Mouse (Mus musculus) adrenal gland, postnatal 25 days (tissue): ENCODE measurements at regions not wholly inside any gene's neighbourhood (a gene's known extent, or its start where the extent isn't known, plus 50 kb on each side); places are given as distances from the start of the nearest gene placed in this dataset.

ENCODE experiments used
- DNase-seq: peaks from one replicate; pipeline ENCODE4 v3.0.0; 2021; ENCODE audit warnings: mixed read lengths

DNA sequence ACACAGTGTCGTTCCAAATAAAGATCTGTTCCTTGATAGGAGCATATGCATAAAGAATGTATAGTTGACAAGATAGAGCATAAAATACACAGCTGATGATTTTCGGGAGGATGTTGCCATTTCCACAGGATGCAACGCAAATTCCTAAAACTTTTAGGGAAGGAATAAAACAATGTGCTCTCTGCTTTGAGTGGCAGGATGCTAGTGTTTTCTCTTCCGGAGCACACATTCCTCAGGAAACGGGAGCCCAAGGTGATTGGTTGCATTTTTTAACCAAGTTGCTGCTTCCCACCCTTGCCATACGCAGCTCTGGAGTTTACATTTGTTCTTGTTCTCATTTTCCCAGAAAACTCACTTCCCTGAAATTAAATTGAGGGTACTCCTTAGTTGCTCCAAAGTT lies 116.8 kb upstream of the Arhgap28 start:
- no peak for DNase-seq

DNA sequence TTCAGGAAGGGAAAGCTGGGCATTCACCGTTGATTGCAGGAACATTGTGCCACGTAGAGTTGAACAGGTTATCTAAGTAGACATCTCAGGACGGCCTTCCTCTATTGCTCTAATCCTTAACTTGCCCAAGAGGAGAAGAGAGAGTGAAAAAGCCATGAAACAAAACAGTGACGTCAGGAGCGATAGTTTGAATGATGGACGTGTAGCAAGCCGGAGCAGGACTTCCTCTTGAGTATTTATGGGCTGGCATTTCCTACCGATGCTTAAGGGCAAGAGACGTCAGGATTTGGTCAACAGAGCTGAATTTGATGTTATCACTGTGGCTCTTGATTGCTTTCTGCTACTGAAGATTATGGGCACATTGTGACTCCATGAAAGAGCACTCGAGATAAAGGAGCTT lies 130.5 kb upstream of the Arhgap28 start:
- no peak for DNase-seq

- no peak for DNase-seq
Observed at GRCm38 (mm10) chr17:68135436-68135835, 131.5 kb upstream of the Arhgap28 start.

DNA sequence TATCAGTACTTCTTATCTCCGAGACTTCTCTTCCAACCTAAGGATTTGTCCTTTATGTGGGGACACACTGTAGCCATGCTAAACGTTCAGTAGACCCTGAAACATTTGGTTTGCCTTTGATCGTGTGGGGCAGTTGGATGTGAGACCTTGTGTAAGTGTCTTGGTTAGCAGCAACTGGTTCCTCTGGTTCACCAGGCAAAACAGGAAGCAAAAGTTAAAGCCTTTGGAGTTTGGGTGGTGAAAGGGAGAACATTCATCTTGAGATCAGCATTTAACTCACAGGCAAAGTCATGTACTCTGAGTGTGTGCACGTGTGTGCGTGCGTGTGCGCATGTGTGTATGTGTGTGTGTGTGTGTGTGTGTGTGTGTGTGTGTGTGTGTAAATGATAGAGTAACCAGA lies 130.3 kb upstream of the L3mbtl4 start:
- DNase-seq, result no peak

DNA sequence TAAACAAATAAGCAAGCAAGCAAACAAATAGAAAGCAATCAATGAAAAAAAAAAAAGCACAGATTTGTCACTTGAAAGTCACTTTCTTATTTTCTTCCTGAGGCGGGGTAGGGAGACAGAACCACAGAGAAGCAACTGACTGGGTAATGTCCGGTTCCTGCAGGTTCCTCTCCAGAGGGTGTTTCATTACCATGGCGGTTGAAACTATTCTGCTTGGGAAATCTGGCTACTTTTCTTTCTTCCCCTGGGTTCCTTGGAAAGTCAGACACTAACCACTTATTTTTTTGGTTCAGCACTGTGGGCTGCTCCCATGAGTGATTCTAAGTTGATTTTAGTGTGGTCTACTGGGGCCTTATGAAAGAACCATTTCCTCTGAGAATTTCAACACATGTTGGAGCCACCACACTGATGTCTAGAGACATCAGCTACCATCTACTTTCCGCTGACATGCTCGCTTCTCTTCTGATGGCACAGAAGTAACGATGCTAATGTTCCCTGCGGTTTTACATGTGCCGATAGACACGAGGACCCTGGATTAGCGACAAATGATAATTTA lies 124.3 kb upstream of the L3mbtl4 start:
- no peak for DNase-seq

GRCm38 (mm10) chr17:68152438-68153120 lies 121.0 kb upstream of the L3mbtl4 start:
- DNase-seq, result no peak

DNA sequence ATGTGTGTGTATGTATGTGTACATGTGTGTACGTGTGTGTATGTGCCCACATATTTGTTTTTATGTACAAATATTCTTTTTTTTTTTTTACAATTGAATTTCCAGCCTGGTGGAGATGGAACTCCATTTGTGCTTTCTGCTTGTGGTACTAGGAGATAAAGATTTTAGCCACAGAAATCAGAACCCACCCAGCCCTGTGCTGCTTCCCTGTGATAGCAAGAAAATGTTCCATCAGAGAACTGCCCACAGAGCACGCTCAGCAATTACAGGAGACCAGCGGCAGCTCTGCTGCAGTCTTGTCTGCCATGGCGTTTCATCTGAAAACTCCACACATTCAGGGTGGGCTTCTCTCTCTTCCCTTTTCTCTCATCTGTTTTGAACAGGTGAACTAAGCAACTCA lies 118.7 kb upstream of the L3mbtl4 start:
- no peak for DNase-seq

- no peak for DNase-seq
Observed at GRCm38 (mm10) chr17:68158172-68158651, 115.4 kb upstream of the L3mbtl4 start.

- no peak for DNase-seq
Observed at GRCm38 (mm10) chr17:68161107-68161506, 112.5 kb upstream of the L3mbtl4 start.

GRCm38 (mm10) chr17:68163545-68163944 lies 110.1 kb upstream of the L3mbtl4 start:
- no peak for DNase-seq

DNA sequence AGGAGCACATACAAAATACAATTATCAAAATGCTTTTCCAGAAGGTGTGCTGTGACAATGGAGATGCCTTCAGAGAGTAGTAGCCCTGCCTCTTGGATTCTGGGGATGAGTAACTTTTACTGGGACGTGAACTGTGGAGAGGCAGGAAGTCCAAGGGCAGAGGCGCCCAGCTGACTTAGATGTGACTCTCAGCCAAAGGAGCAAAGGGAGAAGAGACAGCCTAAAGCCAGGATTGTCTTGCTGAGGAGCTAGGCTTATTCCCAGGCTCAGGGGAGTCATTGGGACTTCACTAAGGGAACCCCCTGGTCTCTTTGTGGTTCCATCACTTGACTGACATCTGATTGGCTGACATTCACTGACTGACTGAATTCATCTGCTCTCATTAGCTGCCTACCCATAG lies 108.9 kb upstream of the L3mbtl4 start:
- DNase-seq, result no peak

DNA sequence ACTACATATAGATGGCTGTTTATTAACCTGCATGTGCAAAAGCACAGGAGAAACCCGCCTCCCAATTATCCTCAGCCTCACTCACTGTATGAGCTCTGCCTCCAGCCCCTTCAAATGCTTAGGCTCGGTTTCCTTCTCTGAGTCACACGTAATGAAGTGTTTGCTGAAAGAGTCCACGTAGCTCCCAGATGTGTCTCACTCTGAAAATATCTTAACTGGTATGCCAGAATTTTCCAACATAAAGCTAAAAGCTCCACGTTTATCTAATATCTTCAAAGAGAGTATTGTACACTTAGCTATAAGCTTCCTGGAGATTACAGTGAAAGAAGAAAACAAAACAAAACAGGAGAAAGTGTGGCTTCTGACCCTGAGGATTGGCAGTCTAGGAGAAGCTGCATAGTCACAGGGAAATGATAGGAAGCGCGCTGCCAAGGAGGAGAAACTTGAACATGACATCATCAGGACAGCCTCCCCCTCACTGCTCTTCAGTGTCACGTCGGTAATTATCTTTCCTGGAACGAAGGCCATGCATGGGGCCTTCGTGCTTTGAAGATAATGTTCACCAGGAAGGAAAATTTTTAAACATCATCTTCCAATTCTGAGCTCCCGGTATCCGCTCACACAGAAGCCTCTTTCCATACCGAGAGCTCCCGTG lies 108.3 kb upstream of the L3mbtl4 start:
- DNase-seq, result peak; percentile 22

DNA sequence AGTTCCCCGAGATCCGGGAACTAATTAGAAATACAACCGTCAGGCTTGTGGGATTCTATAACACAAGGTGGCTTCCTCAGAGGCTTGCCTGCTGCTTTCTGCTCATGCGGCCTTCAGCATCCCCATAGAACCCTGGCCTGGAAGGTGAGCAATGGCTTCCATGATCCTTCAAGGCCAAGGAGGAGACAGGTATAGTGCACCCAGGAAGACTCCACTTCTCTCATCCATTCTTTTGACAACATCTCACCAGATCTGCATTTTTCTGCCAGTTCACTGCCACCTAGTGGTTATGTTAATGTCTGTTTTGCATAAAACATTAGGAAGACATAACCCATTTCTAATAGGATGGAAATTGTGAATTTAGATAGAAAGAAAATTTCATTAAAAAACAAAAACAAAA lies 107.2 kb upstream of the L3mbtl4 start:
- no peak for DNase-seq

DNA sequence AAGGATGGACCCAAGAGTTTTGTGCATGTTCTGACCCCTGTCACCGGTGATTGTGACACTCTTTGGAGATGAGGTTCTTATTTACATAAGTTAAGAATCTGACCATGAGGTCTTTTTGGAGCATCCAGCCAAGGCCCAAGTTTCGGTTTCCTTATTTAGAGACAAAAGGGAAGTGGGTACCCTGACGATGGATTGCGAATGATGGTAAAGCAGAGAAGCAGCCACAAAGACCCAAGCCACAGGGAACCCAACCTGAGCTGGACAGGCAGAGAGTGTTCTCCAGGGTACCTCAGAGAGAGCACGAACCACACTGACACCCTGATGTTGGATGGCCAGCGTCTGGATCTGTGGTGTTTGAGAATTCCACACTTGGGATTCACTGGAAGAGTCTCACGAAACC lies 100.8 kb upstream of the L3mbtl4 start:
- DNase-seq, result no peak

- peak; percentile 52 for DNase-seq
Observed at GRCm38 (mm10) chr17:68176611-68177165, 96.9 kb upstream of the L3mbtl4 start.

DNA sequence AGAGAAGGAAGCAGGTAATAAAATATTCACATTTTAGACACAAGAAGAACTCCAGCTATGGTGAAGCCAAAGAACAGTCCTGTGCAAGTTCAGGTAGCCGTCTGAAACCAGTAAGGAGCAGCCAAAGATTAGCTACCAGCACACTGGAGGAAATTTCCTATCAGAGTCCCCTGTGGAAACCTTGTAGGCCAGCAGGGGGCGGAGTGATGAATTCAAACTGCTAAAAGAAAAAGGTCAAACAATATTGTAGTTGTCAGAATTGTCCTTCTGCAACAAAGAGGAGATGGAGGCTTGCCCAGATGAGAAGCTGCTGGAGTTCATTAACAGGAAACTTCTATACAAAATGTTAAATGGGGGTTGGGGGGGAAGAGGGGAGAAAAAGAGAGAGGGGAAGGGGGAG lies 95.8 kb upstream of the L3mbtl4 start:
- DNase-seq, result peak; percentile 73

DNA sequence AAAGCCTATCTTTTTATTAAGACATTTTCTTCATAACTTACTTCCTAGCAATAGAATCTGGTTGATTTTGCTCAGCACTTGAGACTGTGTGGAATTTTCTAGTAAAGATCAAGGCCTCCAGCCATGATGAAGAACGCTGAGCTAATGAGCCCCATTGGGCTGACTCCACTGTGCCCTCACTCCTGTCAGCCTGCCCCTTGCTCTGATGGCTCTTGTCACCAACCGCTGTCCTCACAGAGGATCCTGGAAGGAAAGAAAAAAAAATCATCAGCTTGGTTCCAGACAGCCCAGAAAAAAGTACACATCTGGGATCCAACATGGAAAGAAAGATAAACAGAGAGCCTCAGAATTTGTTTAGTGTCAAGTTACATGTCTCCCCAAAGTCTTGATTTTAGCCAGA lies 88.2 kb upstream of the L3mbtl4 start:
- DNase-seq, result no peak

GRCm38 (mm10) chr17:68189888-68190287 lies 83.7 kb upstream of the L3mbtl4 start:
- no peak for DNase-seq

GRCm38 (mm10) chr17:68205545-68205944 lies 68.1 kb upstream of the L3mbtl4 start:
- no peak for DNase-seq

- DNase-seq, result no peak
Observed at GRCm38 (mm10) chr17:68208837-68209236, 64.8 kb upstream of the L3mbtl4 start.

- DNase-seq, result peak; percentile 73
Observed at GRCm38 (mm10) chr17:68210313-68211254, 63.0 kb upstream of the L3mbtl4 start.

DNA sequence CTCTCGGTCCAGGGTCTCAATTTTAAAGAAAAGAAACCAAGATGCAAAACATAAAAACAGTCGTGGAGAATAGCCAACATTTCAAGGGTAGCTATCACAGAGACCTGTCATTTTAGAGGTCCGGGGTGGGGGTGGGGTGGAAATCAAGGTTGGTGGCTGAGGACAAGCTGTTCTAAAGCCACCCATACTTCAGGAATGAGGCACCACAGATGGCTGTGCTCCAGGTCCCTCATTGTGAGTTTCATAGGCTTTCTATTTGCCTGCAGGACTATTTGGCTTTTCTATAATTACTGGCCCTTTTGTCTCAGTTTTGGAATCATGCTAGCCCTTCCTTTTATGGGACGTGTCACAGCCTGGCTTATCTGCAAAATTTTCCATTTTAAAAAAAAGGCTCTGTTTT lies 55.4 kb upstream of the L3mbtl4 start:
- peak; percentile 61 for DNase-seq
